Mouse (Mus musculus) neural tube, embryonic 12.5 days (tissue): ENCODE results near the gene Gfm2. TPM values are rescaled to one million over a fixed set of nuclear protein-coding genes. Genes with fewer than 3 reads are reported as not detected.
"Not testable (repeated sequence)": the region's sequence is repeated elsewhere in the genome, so short reads cannot be mapped to it uniquely, and the experiment has no call there.

Experiments
- ATAC-seq: fragments of 200-750 bp; cut with Nextera tagmentation; 2 replicates; pipeline ENCODE4 v1.8.0; 2017; ENCODE audit warnings: low read depth, mild to moderate bottlenecking, moderate TSS enrichment, moderate library complexity; ENCODE audit not compliant: low FRiP score
- H3K27ac ChIP-seq: fragments of 300-500 bp; sonication (generic); 2 replicates; pipeline ENCODE4 v1.5.1; 2016
- H3K27me3 ChIP-seq: fragments of 300-500 bp; sonication (generic); replicated peaks from 2 replicates; pipeline ENCODE4 v1.6.1; 2016; ENCODE audit warnings: mild to moderate bottlenecking
- H3K36me3 ChIP-seq: fragments of 300-500 bp; sonication (generic); 2 replicates; pipeline ENCODE4 v1.6.1; 2016; ENCODE audit warnings: mild to moderate bottlenecking
- H3K4me1 ChIP-seq: fragments of 300-500 bp; sonication (generic); 2 replicates; pipeline ENCODE4 v1.6.1; 2016
- H3K4me2 ChIP-seq: fragments of 300-500 bp; sonication (generic); replicated peaks from 2 replicates; pipeline ENCODE4 v1.6.1; 2016; ENCODE audit warnings: mild to moderate bottlenecking
- H3K4me3 ChIP-seq: fragments of 300-500 bp; sonication (generic); 2 replicates; pipeline ENCODE4 v1.5.1; 2016
- H3K9ac ChIP-seq: fragments of 300-500 bp; sonication (generic); 2 replicates; pipeline ENCODE4 v1.6.1; 2016; ENCODE audit warnings: mild to moderate bottlenecking
- H3K9me3 ChIP-seq: fragments of 300-500 bp; sonication (generic); 2 replicates; pipeline ENCODE4 v1.6.1; 2016; ENCODE audit warnings: mild to moderate bottlenecking
- WGBS: fragments of 180-500 bp; shearing (Covaris S2); methylation state at CpG from one replicate; pipeline ENCODE4 v1.1.7; 2016; 5-methylcytosine and 5-hydroxymethylcytosine counted together
- polyA plus RNA-seq: library from polyadenylated mRNA; unstranded; fragments of >200 nt; fragmentation: Nextera tagmentation; extraction: Ambion mirVana; gene quantifications from 2 replicates; pipeline ENCODE4 v1.2.1, GENCODE M21; 2016

Gene Gfm2
- polyA plus RNA-seq = 39.9 and 40.2 TPM in 2 replicates

GRCm38 (mm10) chr13:97137466-97138400 lies at the start of gene Gfm2, which contains the start of gene Nsa2:
Gene Gfm2 (plus strand): TSS chr13:97137937.
Gene Nsa2 (minus strand): TSS chr13:97137937.
- H3K4me2 ChIP-seq = peak within 1 kb of the TSS; percentile 75
- under 1% methylated on average over 57 of the region's 57 CpGs for WGBS
- no peaks in the 10 kb centered on the region for H3K27me3 ChIP-seq
- H3K9ac ChIP-seq = peak within 1 kb of the TSS; percentile 82
- no peaks in the 10 kb centered on the region for H3K9me3 ChIP-seq
- H3K36me3 ChIP-seq = peaks cover 16% of the 10 kb centered on the region
- peaks cover 6% of the 10 kb centered on the region; the same call in 1 of the 2 replicates for H3K4me1 ChIP-seq
- peak within 1 kb of the TSS; percentile 59; the same call in 1 of the 2 replicates for H3K27ac ChIP-seq
- peak within 1 kb of the TSS; percentile 82 for H3K4me3 ChIP-seq
- ATAC-seq = peak; percentile 95

GRCm38 (mm10) chr13:97088183-97088582 lies 49.6 kb upstream of the Gfm2 start:
- H3K4me3 ChIP-seq = no peak overlapping the region
- no peak for ATAC-seq
- H3K27me3 ChIP-seq = no peaks in the 10 kb centered on the region
- 0 out of 2 replicates have a peak, but pooled peaks cover 8% of the 10 kb centered on the region for H3K4me1 ChIP-seq
- no peaks in the 10 kb centered on the region for H3K36me3 ChIP-seq
- H3K9me3 ChIP-seq = no peaks in the 10 kb centered on the region
- 85% methylated on average over 3 of the region's 3 CpGs for WGBS
- H3K9ac ChIP-seq = no peak overlapping the region
- H3K4me2 ChIP-seq = no peak overlapping the region
- H3K27ac ChIP-seq = no peak overlapping the region

- Histone ChIP-seq H3K4me2 (no peak overlapping the region), H3K4me1 (no peaks in the 10 kb centered on the region), H3K9ac (no peak overlapping the region), H3K4me3 (no peak overlapping the region), H3K36me3 (peaks cover 3% of the 10 kb centered on the region; the same call in 1 of the 2 replicates), H3K27ac (no peak overlapping the region), H3K27me3 (no peaks in the 10 kb centered on the region), H3K9me3 (no peaks in the 10 kb centered on the region)
- ATAC-seq = no peak
- WGBS = 91% methylated on average over 4 of the region's 4 CpGs
Measured at GRCm38 (mm10) chr13:97095726-97096125, 42.0 kb upstream of the Gfm2 start.

- Histone ChIP-seq H3K9ac (no peak within 1 kb of the TSS), H3K27ac (no peak within 1 kb of the TSS), H3K4me1 (no peaks in the 10 kb centered on the region), H3K4me2 (no peak within 1 kb of the TSS), H3K27me3 (no peaks in the 10 kb centered on the region), H3K4me3 (no peak within 1 kb of the TSS), H3K9me3 (no peaks in the 10 kb centered on the region), H3K36me3 (no peaks in the 10 kb centered on the region)
- ATAC-seq = no peak
- 88% methylated on average over 22 of the region's 22 CpGs for WGBS
Measured at GRCm38 (mm10) chr13:97099187-97099852, 38.4 kb upstream of the Gfm2 start, which contains the start of gene Gm6169. Gene Gm6169 (minus strand): TSS chr13:97099237.

- Histone ChIP-seq H3K4me1 (no peaks in the 10 kb centered on the region), H3K9me3 (no peaks in the 10 kb centered on the region), H3K27me3 (no peaks in the 10 kb centered on the region), H3K4me3 (no peak overlapping the region), H3K27ac (no peak overlapping the region), H3K9ac (no peak overlapping the region), H3K36me3 (peaks cover 7% of the 10 kb centered on the region), H3K4me2 (no peak overlapping the region)
- ATAC-seq = no peak
- WGBS = 77% methylated on average over 7 of the region's 7 CpGs
Measured at GRCm38 (mm10) chr13:97104996-97105395, 32.7 kb upstream of the Gfm2 start.

- H3K9me3 ChIP-seq, H3K4me3 ChIP-seq, ATAC-seq, H3K4me2 ChIP-seq, H3K27me3 ChIP-seq, H3K27ac ChIP-seq, H3K4me1 ChIP-seq, H3K9ac ChIP-seq: not testable (repeated sequence)
- 94% methylated on average over 4 of the region's 4 CpGs for WGBS
- peaks cover 11% of the 10 kb centered on the region for H3K36me3 ChIP-seq
Measured at GRCm38 (mm10) chr13:97107721-97108120, 30.0 kb upstream of the Gfm2 start.

- Histone ChIP-seq H3K36me3 (peaks cover 15% of the 10 kb centered on the region), H3K4me3 (no peak overlapping the region), H3K4me2 (no peak overlapping the region), H3K27ac (no peak overlapping the region), H3K9me3 (no peaks in the 10 kb centered on the region), H3K27me3 (no peaks in the 10 kb centered on the region), H3K9ac (no peak overlapping the region), H3K4me1 (no peaks in the 10 kb centered on the region)
- no peak for ATAC-seq
- 81% methylated on average over 4 of the region's 4 CpGs for WGBS
Measured at GRCm38 (mm10) chr13:97109046-97109445, 28.7 kb upstream of the Gfm2 start.

GRCm38 (mm10) chr13:97121341-97121740 lies 16.4 kb upstream of the Gfm2 start:
- H3K4me1 ChIP-seq = no peaks in the 10 kb centered on the region
- H3K9ac ChIP-seq = no peak overlapping the region
- no peaks in the 10 kb centered on the region for H3K9me3 ChIP-seq
- 82% methylated on average over 3 of the region's 3 CpGs for WGBS
- no peaks in the 10 kb centered on the region for H3K27me3 ChIP-seq
- no peak overlapping the region for H3K27ac ChIP-seq
- H3K4me3 ChIP-seq = no peak overlapping the region
- H3K4me2 ChIP-seq = no peak overlapping the region
- H3K36me3 ChIP-seq = peaks cover 22% of the 10 kb centered on the region
- no peak for ATAC-seq

- WGBS = 90% methylated on average over 4 of the region's 4 CpGs
- H3K27ac ChIP-seq, H3K4me2 ChIP-seq, H3K9me3 ChIP-seq, H3K4me1 ChIP-seq, H3K27me3 ChIP-seq, H3K4me3 ChIP-seq, ATAC-seq, H3K9ac ChIP-seq: not testable (repeated sequence)
- peaks cover 26% of the 10 kb centered on the region for H3K36me3 ChIP-seq
Measured at GRCm38 (mm10) chr13:97129654-97130053, 8.1 kb upstream of the Gfm2 start.

GRCm38 (mm10) chr13:97130413-97130812 lies 7.3 kb upstream of the Gfm2 start:
- not testable (repeated sequence) for H3K4me1 ChIP-seq, H3K27me3 ChIP-seq, H3K9ac ChIP-seq, H3K9me3 ChIP-seq, ATAC-seq, H3K4me2 ChIP-seq, H3K27ac ChIP-seq, H3K4me3 ChIP-seq
- peaks cover 29% of the 10 kb centered on the region for H3K36me3 ChIP-seq
- no CpG with 5 or more reads among the region's 2 CpGs for WGBS

GRCm38 (mm10) chr13:97138404-97138931 lies 731 bp downstream of the Gfm2 start:
- H3K27me3 ChIP-seq = not testable (repeated sequence)

GRCm38 (mm10) chr13:97142321-97142720 lies 4.6 kb downstream of the Gfm2 start:
- Histone ChIP-seq H3K27me3 (no peaks in the 10 kb centered on the region), H3K27ac (no peak overlapping the region), H3K36me3 (peaks cover 30% of the 10 kb centered on the region), H3K4me2 (no peak overlapping the region), H3K9me3 (no peaks in the 10 kb centered on the region), H3K4me1 (0 out of 2 replicates have a peak, but pooled peaks cover 3% of the 10 kb centered on the region), H3K9ac (no peak overlapping the region), H3K4me3 (no peak overlapping the region)
- 93% methylated on average over 7 of the region's 7 CpGs for WGBS
- no peak for ATAC-seq

More at GRCm38 (mm10) chr13:97138404-97138931, 731 bp downstream of the Gfm2 start:
- not testable (repeated sequence) for H3K9me3 ChIP-seq, H3K27ac ChIP-seq, H3K4me1 ChIP-seq
- H3K36me3 ChIP-seq = peaks cover 19% of the 10 kb centered on the region
- H3K4me2 ChIP-seq = peak overlapping the region; percentile 75
- peak overlapping the region; percentile 82 for H3K9ac ChIP-seq
- H3K4me3 ChIP-seq = peak overlapping the region; percentile 82
- peak; percentile 11; the same call in 1 of the 2 replicates for ATAC-seq
- 32% methylated on average over 8 of the region's 8 CpGs for WGBS
